Mouse (Mus musculus): ENCODE measurements around the gene Adgra3.

Adgra3 gene

GRCm38 (mm10) chr5:50058421-50059286 lies at the start of gene Adgra3:
Gene Adgra3 (minus strand): TSS chr5:50059006.
- DNase-seq = peak; percentile 89

DNA sequence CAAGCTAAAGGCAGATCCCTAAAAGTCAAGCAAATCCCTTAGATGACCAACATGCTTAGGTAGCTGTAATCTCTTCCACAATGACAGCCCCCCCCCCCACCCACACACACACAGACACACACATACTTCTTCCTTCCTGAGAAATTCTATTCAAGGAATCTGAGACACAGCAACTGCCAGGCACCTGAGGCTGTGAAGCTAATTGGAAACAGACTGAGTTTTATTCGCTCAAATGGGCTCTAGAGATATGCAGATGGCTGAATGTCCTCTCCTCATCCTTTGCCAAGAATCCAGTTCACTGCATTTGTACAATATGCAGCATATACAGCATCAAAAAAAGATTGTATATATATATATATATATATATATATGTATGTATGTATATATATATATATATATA lies 24.6 kb upstream of the Adgra3 start:
- peak; percentile 46 for DNase-seq

DNA sequence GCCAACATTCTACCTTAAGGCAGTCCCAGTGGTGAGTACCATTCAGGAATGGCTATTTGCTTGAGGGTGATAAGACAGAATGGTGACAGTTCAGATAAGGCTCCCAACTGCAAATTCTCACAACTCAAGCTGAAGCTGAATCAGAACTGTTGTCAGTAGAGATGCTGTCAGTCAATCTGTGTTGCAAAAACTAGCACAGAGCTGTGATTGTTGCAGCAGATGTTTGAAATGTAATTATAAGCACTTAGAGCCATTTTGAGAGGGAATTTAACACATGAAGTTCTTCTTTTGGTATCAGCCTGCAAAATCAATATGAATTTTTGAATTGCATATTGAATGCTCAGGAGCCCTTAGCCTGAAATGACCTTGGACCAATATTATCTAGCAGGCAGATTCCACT lies 15.4 kb upstream of the Adgra3 start:
- DNase-seq = no peak

DNA sequence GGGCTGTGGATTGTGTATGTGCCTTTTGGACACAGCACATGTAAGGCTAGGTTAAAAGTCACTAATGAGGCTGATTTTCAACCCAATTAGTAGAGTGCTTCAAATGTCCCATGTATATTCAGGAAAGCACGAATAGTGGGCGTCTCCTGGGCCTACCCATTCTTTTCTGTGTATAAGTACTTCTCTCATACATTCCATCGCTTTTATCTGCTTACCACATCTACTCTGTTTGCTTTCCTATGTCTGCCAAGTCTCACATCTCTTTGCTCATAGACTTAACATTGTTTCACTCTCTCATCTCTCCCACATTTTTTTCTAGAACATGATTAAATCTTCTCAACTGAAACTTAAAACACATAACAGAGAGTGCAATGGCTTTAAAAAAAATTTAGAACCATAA lies 5.4 kb upstream of the Adgra3 start:
- no peak for DNase-seq

DNA sequence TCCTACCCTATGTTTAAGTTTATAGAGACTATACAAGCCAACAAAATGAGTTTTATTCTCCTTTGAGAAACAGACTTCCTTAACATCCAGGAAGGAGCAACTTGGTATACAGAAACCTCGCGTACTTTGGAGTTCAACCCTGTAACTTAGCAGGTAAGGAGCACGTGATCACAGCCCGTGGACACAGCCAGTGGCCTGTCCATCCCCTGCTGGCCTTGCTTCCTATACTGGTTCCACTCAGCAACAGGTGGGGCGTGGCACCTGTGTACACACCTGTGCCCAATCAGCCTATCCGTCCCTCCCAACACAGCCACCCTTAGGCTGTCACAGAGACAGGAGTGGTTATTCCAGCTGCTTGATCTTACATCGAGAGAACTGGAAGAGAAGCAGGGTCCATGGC lies 780 bp upstream of the Adgra3 start:
- DNase-seq = no peak

DNA sequence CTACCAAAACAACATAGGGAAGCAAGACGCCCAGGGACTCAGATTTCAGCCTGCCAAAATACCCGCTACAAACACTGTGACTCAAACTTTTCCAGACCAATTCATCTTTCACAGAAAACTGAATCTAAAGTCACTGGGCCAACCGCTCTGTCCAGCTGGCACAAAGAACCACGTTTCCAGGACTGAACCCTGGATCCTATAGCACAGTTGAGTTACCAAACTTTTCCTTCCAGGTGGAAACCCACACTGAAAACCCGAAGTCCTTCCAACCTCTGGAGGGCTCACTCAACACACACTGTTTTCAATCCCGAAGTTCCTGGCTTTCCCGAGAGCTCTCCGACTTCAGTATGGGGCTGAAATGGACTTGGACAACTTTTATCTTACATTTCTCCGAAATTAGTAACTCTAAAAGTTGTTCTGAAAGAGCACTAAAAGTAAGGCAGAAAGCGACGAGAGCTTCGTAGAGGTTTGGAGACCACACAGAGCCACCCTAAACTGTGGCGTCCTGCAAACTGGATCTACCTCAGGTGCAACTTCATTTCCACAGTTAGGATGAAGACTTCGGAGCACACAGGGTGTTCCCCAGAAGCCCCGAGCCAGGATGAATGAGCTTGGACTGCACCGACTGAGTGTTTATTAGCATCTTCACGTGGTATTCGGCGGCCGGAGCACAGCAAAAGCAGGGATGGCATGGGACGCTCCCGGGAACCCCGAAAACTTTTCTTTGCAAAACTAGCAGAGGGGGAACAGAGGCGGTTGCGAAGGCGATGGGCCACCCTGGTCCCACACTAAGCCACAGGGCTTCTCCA lies 990 bp downstream of the Adgra3 start:
- peak; percentile 62 for DNase-seq

- DNase-seq = no peak
These were observed 6.3 kb downstream of the Adgra3 start for GRCm38 (mm10) chr5:50052456-50052855.

GRCm38 (mm10) chr5:50050668-50051425 lies 8.0 kb downstream of the Adgra3 start:
- DNase-seq = no peak

DNA sequence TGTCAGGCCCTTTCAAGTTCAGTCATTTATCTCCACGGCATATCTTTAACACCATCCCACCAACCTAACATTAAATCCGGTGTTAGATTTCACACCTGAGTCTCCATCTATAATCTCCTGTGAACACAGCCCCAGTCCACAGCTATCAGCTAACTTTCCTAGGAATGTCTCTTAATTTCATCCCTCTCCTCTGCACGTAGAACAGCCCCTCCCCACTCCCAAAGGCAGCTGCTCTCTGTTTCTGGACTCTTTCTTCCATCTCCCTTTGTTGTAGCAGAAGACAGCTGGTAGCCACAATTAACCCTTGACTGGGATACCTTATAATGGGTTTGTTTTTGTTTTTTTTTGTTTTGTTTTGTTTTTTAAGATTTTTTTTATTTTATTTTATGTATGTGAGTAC lies 8.8 kb downstream of the Adgra3 start:
- DNase-seq = no peak

DNA sequence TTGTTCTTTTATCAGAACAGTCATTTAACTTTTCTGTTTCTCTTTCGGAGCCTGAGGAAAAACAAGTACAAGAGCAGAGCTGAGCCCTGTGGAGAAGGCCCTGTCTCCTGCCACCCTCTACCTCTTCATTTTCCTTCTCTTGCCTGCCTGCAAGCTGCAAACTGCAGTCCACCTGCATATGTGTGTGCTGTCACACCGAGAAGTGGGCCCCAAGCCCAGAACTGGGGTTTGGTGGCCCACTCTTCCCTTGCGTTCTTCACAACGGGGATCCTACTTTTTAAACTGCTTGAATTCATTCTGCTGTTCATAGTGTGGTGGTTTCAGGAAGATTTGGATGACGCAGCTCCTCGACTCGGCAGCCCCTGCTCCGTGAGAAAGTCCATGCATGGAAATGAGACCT lies 9.3 kb downstream of the Adgra3 start:
- DNase-seq = no peak

- no peak for DNase-seq
These were observed 9.8 kb downstream of the Adgra3 start for GRCm38 (mm10) chr5:50048960-50049359.

DNA sequence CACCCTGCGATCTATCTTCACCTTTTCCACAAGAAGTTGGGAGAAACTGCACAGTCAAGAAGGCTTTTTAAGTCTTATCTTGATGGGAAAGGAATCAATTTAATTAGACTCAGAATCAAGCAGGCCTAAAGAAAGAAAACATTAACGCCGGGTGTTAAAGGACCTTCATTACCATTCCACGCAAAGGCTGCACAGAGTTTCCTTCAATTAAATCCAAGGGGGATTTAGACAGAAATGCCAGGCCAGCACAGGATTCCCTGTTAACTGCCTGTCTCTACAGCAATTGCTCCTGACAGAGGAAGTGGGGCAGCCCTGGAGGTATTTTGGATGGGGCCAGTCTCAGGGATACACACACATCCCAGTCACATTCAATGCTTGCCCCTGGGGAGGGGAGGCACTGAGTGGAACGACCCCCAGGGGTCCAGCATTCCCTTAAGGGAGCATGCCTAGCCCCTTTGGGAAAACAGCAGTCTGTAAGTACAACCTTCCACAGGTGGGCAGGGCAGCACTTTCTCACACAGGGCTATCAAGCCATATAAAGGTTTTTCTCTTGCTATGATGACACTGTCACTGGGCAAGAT lies 10.4 kb downstream of the Adgra3 start:
- DNase-seq = no peak

DNA sequence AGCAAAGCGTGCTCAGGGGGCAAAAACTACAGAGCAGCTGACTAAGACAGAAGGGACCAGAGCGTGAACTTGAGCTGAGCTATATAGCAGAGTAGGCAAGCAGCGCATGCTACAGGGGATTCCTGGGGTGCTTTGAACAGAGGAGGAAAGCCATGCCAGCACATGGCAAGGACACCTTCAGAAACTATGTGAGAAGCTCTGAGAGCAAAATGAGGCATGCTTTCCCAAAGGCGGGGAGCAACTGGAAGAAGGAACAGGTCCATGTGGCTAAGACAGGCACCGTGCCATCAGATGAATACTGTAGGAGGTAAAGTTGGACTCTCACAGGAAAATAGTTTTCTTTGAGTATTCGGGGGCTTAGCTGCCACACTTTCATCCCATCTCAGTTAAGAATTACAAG lies 13.6 kb downstream of the Adgra3 start:
- DNase-seq = no peak

GRCm38 (mm10) chr5:50043677-50044076 lies 15.1 kb downstream of the Adgra3 start:
- DNase-seq = no peak

DNA sequence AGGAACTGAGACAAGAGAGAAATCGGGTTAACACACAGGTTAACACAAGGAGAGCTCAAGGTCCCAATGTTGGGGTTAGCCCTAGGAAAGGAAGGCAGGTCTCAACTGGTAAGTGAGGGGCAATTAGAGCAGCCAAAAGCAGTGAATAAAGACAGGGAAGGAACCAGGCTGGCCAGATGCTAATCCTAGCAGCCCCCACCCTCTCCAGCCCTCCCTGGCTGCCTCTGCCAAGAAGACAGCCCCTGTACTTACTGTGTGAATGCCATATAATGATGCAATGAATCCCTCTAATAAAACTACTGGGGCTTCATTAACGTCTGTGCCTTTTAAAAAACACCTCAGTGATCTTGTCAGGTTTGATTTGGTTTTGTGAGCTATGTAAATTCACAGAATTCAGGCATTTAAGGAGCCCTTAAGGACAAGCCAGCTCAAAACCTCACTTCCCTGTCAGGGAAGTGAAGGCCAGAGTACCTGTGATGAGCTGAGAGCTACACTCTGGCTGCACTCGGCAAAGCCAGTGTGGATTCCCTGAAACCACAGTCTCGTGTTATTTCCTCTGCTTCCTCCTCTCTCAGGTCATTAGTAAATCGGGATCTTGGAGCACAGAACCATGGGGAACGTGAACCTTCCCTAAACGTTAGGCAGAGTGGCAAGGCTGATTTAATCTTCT lies 16.4 kb downstream of the Adgra3 start:
- no peak for DNase-seq

GRCm38 (mm10) chr5:50039521-50039920 lies 19.3 kb downstream of the Adgra3 start:
- no peak for DNase-seq

- DNase-seq = no peak
These were observed 21.1 kb downstream of the Adgra3 start for GRCm38 (mm10) chr5:50037666-50038065.

DNA sequence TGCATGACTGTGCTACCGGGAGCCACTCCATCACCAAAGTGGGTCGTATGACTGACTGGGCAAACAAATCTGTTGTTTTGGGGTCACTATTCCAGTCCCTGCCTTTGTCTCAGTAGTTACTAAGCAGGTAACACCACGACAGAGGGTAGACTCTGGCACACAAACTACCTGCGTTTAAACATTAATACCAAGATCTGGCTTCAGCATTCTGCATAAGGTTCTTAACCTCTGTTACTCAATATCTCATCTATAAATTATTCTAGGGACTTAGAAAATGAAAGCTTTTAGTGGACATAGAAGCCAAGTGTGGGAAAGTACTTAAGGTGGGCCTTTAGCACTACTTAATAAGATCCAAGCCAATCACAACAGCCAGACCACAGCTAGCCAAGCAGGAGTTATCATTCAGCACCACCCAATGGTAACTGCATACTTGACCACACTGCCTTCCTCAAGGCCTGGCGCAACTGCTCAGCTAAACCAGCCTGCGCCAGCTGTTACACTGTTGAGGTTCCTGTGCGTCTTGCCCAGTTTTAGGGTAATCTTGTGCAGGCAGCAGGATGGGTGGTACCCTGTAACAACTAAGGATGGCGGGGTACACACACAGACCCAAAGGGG lies 23.8 kb downstream of the Adgra3 start:
- DNase-seq = no peak

GRCm38 (mm10) chr5:50034231-50034630 lies 24.6 kb downstream of the Adgra3 start:
- no peak for DNase-seq

- no peak for DNase-seq
These were observed 25.1 kb downstream of the Adgra3 start for GRCm38 (mm10) chr5:50033660-50034059.

- DNase-seq = peak; percentile 28
These were observed 26.5 kb downstream of the Adgra3 start for GRCm38 (mm10) chr5:50032332-50032731.

- DNase-seq = no peak
These were observed 27.0 kb downstream of the Adgra3 start for GRCm38 (mm10) chr5:50031763-50032272.

Data from embryo, embryonic 11 days (tissue).